Mouse (Mus musculus): Measurements from ENCODE around the gene Mtfmt.

GRCm38 (mm10) chr9:65394360-65394759 lies 41.2 kb upstream of the Mtfmt start:
- no peak for TF ChIP-seq CTCF (IDR thresholded peaks at IDR 0.05)
- 0 out of 2 replicates have a peak, but pooled peaks have one; percentile 18 for TF ChIP-seq POLR2A (IDR thresholded peaks at IDR 0.05; ENCODE audit: insufficient read depth, low read depth, low read length)
- 0 out of 2 replicates have a peak, but pooled peaks have one; percentile 37 for TF ChIP-seq EP300 (IDR thresholded peaks at IDR 0.05; ENCODE audit: insufficient read depth, low read depth, low read length)

All from heart, adult 2 months (tissue).